Mouse (Mus musculus) cerebellum, adult 2 months (tissue): ENCODE results near the gene Rab22a. TPM values are rescaled to one million over a fixed set of nuclear protein-coding genes. Genes with fewer than 3 reads are reported as not detected.
"Not testable (repeated sequence)": the region's sequence is repeated elsewhere in the genome, so short reads cannot be mapped to it uniquely, and the experiment has no call there.

Source experiments
- DNase-seq, 2 experiments: peaks; one replicate each; pipeline ENCODE4 v3.0.0; 2021
- H3K27ac ChIP-seq: fragments of 200-500 bp; 2 replicates; pipeline ENCODE4 v1.5.1; 2012; ENCODE audit warnings: low read length, control low read depth, inconsistent platforms; ENCODE audit not compliant: insufficient read depth
- H3K27me3 ChIP-seq: fragments of 200-500 bp; 2 replicates; pipeline ENCODE4 v1.6.1; 2012; ENCODE audit warnings: inconsistent platforms, mild to moderate bottlenecking, low read length, moderate library complexity; ENCODE audit not compliant: control insufficient read depth, insufficient read depth
- H3K4me1 ChIP-seq: fragments of 200-500 bp; 2 replicates; pipeline ENCODE4 v1.6.1; 2011; ENCODE audit warnings: low read length; ENCODE audit not compliant: control insufficient read depth, insufficient read depth
- H3K4me3 ChIP-seq: fragments of 200-500 bp; replicated peaks from 2 replicates; pipeline ENCODE3; 2011; ENCODE audit warnings: mild to moderate bottlenecking, low read depth, low read length, control low read depth; ENCODE audit not compliant: insufficient read depth
- CTCF ChIP-seq: fragments of 200-500 bp; IDR thresholded peaks from 2 replicates; pipeline ENCODE4 v1.5.1; 2011; ENCODE audit warnings: low read depth, mild to moderate bottlenecking, control low read depth, low read length, moderate library complexity, borderline replicate concordance; ENCODE audit not compliant: insufficient read depth
- POLR2A ChIP-seq: fragments of 200-500 bp; IDR thresholded peaks from 2 replicates; pipeline ENCODE4 v1.6.1; 2011; ENCODE audit warnings: low read length, control low read depth, borderline replicate concordance; ENCODE audit not compliant: insufficient read depth
- WGBS: fragments of 180-500 bp; shearing (Covaris S2); methylation state at CpG from one replicate; pipeline ENCODE4 v1.1.7; 2018; 5-methylcytosine and 5-hydroxymethylcytosine counted together
- polyA plus RNA-seq: library from polyadenylated mRNA; depleted of rRNA; stranded (reverse); fragments of >200 nt; gene quantifications from 2 replicates; pipeline ENCODE4 v1.2.3, GENCODE M21; 2012

Rab22a gene
- polyA plus RNA-seq, 1 experiment = 20.1 TPM

DNA sequence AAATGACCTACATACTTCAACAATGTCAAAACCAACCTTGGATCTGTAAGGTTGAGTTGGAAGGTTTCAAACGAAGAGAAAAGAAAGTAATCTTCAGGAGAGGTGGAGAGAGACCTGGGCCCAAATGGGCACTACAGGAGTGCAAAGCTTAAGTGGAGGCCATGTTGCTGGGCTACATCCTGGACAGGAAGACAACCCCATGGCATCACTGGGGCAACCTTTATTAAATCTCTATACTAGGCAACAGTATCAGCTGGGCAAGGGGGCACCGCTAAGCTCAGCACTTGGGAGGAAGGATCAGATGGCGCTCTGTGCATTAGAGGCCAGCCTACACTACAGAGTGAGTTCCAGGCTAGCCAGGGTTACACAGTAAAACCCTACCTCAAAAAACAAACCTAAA lies 33.8 kb upstream of the Rab22a start:
- no peak for DNase-seq
- TF ChIP-seq POLR2A (no peak), CTCF (no peak)

GRCm38 (mm10) chr2:173634106-173634505 lies 25.5 kb upstream of the Rab22a start:
- H3K4me3 ChIP-seq, H3K4me1 ChIP-seq, H3K27ac ChIP-seq, H3K27me3 ChIP-seq: not testable (repeated sequence)
- DNase-seq = peak in 1 of 2 experiments; percentile 28
- WGBS = 29% methylated on average over 15 of the region's 15 CpGs

More for the DNA sequence above, 33.8 kb upstream of the Rab22a start:
- Histone ChIP-seq H3K4me1 (peaks cover 6% of the 10 kb centered on the region; the same call in 1 of the 2 replicates), H3K4me3 (no peak overlapping the region), H3K27me3 (no peaks in the 10 kb centered on the region; the same call in 1 of the 2 replicates), H3K27ac (no peak overlapping the region)
- WGBS = 94% methylated on average over 3 of the region's 3 CpGs

DNA sequence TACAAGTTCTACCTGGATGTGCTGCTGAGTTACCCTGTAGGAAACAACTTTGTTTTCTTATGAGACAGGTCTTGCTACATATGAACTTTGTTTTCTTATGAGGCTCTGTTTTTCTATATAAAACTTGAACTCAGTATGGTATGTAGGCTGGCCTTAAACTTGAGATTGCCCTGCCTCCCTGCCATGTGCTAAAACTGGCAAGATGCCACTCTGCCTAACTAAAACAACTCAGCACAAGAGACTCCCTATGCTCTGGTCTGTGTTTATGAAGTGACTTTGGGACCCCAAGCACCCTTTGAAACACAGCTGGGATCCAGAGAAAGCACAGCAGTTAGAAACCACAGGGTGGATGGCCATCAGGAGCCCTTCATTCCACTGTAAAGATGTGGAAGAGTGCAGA lies 18.2 kb upstream of the Rab22a start:
- DNase-seq = no peak
- H3K27ac ChIP-seq = no peak overlapping the region
- TF ChIP-seq CTCF (no peak), POLR2A (no peak)
- H3K4me3 ChIP-seq = no peak overlapping the region
- no peaks in the 10 kb centered on the region for H3K27me3 ChIP-seq
- H3K4me1 ChIP-seq = no peaks in the 10 kb centered on the region

DNA sequence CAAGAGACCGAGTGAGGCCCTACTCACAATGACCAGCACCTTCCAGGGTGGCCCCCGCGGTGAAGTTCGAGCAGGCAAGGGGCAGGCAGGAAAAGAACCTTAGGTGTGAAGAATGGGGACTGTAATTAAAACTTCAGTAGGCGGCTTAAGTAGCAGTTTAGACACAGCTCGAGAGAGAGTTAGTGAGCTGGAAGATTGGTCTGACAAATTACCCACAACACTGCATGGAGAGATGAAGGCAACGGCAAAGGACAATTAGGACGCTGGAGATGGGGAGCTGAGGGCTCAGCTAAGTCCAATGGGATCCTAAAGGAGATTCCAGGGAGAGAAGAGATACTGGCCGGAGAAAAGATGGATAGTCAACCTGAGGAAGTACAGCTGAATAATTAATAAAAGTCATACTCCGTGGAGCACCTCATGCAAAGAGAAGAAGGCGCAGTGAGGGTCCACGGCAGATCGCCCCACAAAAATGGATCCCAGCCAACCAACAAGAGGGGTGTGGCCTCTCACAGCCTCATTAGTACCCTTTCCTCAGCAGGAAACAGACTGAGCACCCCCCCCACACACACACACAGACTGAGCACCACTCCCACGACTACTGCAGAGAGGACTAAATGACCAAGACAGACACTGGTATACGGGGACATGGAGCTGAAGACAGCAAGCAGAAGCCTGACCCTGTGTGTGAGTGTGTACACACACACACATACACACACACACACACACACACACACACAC lies 17.1 kb upstream of the Rab22a start:
- no peak overlapping the region for H3K4me3 ChIP-seq
- H3K27me3 ChIP-seq = no peaks in the 10 kb centered on the region
- TF ChIP-seq POLR2A = no peak
- TF ChIP-seq CTCF = no peak
- H3K4me1 ChIP-seq = no peaks in the 10 kb centered on the region
- no peak overlapping the region for H3K27ac ChIP-seq
- 63% methylated on average over 15 of the region's 15 CpGs for WGBS
- DNase-seq = no peak

- no peaks in the 10 kb centered on the region for H3K27me3 ChIP-seq
- H3K4me1 ChIP-seq = no peaks in the 10 kb centered on the region
- DNase-seq = no peak
- WGBS = 82% methylated on average over 19 of the region's 19 CpGs
- H3K27ac ChIP-seq = no peak overlapping the region
- H3K4me3 ChIP-seq = no peak overlapping the region
- TF ChIP-seq POLR2A (no peak), CTCF (no peak)
Measured at GRCm38 (mm10) chr2:173647197-173647911, 12.2 kb upstream of the Rab22a start.

GRCm38 (mm10) chr2:173649762-173650161 lies 9.8 kb upstream of the Rab22a start:
- no peak for DNase-seq
- 89% methylated on average over 10 of the region's 10 CpGs for WGBS
- TF ChIP-seq CTCF (no peak), POLR2A (no peak)
- H3K27me3 ChIP-seq = no peaks in the 10 kb centered on the region
- no peak overlapping the region for H3K27ac ChIP-seq
- no peaks in the 10 kb centered on the region for H3K4me1 ChIP-seq
- H3K4me3 ChIP-seq = no peak overlapping the region

GRCm38 (mm10) chr2:173653526-173653925 lies 6.0 kb upstream of the Rab22a start:
- Histone ChIP-seq H3K27me3 (no peaks in the 10 kb centered on the region), H3K27ac (no peak overlapping the region), H3K4me3 (no peak overlapping the region), H3K4me1 (no peaks in the 10 kb centered on the region)
- DNase-seq = no peak
- no peak for TF ChIP-seq POLR2A
- TF ChIP-seq CTCF = no peak
- WGBS = 96% methylated on average over 5 of the region's 5 CpGs

DNA sequence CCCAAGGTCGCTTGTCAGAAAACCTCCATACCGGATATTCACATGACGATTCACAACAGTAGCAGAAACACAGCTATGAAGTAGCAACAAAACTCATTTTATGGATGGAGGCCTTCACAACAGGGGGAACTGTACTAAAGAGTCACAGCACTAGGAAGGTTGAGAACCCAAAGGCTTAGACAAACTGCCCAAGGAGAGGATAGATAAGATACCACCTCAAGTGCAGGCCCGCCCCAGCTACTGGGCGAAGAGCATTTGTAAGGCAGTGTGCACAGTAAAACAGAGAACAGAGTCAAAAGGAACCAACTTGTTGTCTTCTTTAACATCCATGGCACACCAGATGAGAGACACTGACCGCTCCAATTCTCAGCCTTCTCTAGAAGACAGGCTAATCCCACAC lies 1.8 kb upstream of the Rab22a start:
- TF ChIP-seq CTCF (no peak), POLR2A (no peak)
- no peak overlapping the region for H3K4me3 ChIP-seq
- H3K27me3 ChIP-seq = no peaks in the 10 kb centered on the region
- 95% methylated on average over 6 of the region's 6 CpGs for WGBS
- DNase-seq = no peak
- no peak overlapping the region for H3K27ac ChIP-seq
- H3K4me1 ChIP-seq = peaks cover 3% of the 10 kb centered on the region; the same call in 1 of the 2 replicates
